Mouse (Mus musculus): ENCODE data around the gene Gm10644.
A peak's percentile ranks its signal among the peaks of the same experiment; 100 is the strongest.

The Gm10644 gene

GRCm38 (mm10) chr8:83935435-83935834, 19.6 kb downstream of the Gm10644 start:
- DNase-seq (ENCODE audit: low spot score in 2 of 2) = no peak

GRCm38 (mm10) chr8:83934994-83935393, 20.0 kb downstream of the Gm10644 start:
- no peak for DNase-seq (ENCODE audit: low spot score in 2 of 2)

- peak in 1 of 2 experiments; percentile 5 for DNase-seq (ENCODE audit: low spot score in 2 of 2)
Measured at GRCm38 (mm10) chr8:83934222-83934621, 20.8 kb downstream of the Gm10644 start.

GRCm38 (mm10) chr8:83926266-83926665, 28.7 kb downstream of the Gm10644 start:
- DNase-seq (ENCODE audit: low spot score in 2 of 2) = no peak

- no peak for DNase-seq (ENCODE audit: low spot score in 2 of 2)
Measured at GRCm38 (mm10) chr8:83924585-83924984, 30.4 kb downstream of the Gm10644 start.

GRCm38 (mm10) chr8:83922727-83923126, 32.3 kb downstream of the Gm10644 start:
- DNase-seq (ENCODE audit: low spot score in 2 of 2) = no peak

GRCm38 (mm10) chr8:83921558-83921957, 33.4 kb downstream of the Gm10644 start:
- DNase-seq (ENCODE audit: low spot score in 2 of 2) = peak in 1 of 2 experiments; percentile 64

GRCm38 (mm10) chr8:83917566-83917965, 37.4 kb downstream of the Gm10644 start:
- DNase-seq (ENCODE audit: low spot score in 2 of 2) = no peak

GRCm38 (mm10) chr8:83916015-83916414, 39.0 kb downstream of the Gm10644 start:
- no peak for DNase-seq (ENCODE audit: low spot score in 2 of 2)

- no peak for DNase-seq (ENCODE audit: low spot score in 2 of 2)
Measured at GRCm38 (mm10) chr8:83914860-83915259, 40.1 kb downstream of the Gm10644 start.

GRCm38 (mm10) chr8:83914232-83914631, 40.8 kb downstream of the Gm10644 start:
- DNase-seq (ENCODE audit: low spot score in 2 of 2) = no peak

GRCm38 (mm10) chr8:83911809-83912731, 42.9 kb downstream of the Gm10644 start:
- no peak for DNase-seq (ENCODE audit: low spot score in 2 of 2)

GRCm38 (mm10) chr8:83909311-83909710, 45.7 kb downstream of the Gm10644 start:
- no peak for DNase-seq (ENCODE audit: low spot score in 2 of 2)

- DNase-seq (ENCODE audit: low spot score in 2 of 2) = no peak
Measured at GRCm38 (mm10) chr8:83908583-83908982, 46.4 kb downstream of the Gm10644 start.

GRCm38 (mm10) chr8:83902961-83903666, 51.9 kb downstream of the Gm10644 start:
- DNase-seq (ENCODE audit: low spot score in 2 of 2) = no peak

GRCm38 (mm10) chr8:83901566-83902485, 53.2 kb downstream of the Gm10644 start:
- no peak for DNase-seq (ENCODE audit: low spot score in 2 of 2)

- no peak for DNase-seq (ENCODE audit: low spot score in 2 of 2)
Measured at GRCm38 (mm10) chr8:83900957-83901270, 54.1 kb downstream of the Gm10644 start.

- DNase-seq (ENCODE audit: low spot score in 2 of 2) = no peak
Measured at GRCm38 (mm10) chr8:83900266-83900956, 54.6 kb downstream of the Gm10644 start.

- DNase-seq (ENCODE audit: low spot score in 2 of 2) = peak; percentile 56 to 67
Measured at GRCm38 (mm10) chr8:83899363-83900252, 55.4 kb downstream of the Gm10644 start, which contains the start of gene Adgrl1. Gene Adgrl1 (plus strand): TSS chr8:83900105.

- no peak for DNase-seq (ENCODE audit: low spot score in 2 of 2)
Measured at GRCm38 (mm10) chr8:83898985-83899362, 56.0 kb downstream of the Gm10644 start.

All from spleen, postnatal 14 days (tissue).